Mouse (Mus musculus): ENCODE measurements around the gene Atp5g2.
"Not testable (repeated sequence)": the region's sequence is repeated elsewhere in the genome, so short reads cannot be mapped to it uniquely, and the experiment has no call there.

Atp5g2 gene

GRCm38 (mm10) chr15:102669571-102669970 is 2.6 kb downstream of the Atp5g2 start:
- no peak for DNase-seq (ENCODE audit: low spot score)

DNA sequence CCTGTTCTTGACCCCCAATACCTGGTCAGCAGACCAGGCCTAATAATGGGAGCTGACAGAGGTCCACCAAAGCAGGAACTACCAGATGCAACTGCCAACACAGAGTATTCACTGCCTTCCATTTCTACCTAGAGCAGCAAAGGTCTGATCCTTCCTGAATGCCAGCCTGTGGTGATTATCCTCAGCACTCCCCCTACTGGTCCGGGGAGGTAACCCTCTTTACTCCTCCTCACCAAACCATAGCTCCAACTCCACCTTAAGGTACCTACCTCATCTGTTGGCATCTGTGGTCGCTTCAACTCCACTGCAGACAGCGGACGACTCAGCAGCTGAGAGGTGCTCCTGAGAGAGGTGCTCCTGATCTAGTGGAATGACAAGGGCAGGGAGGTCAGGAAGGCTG is 6.7 kb downstream of the Atp5g2 start:
- no peak for DNase-seq (ENCODE audit: low spot score)

- DNase-seq (ENCODE audit: low spot score): no peak
These were observed 8.3 kb downstream of the Atp5g2 start for GRCm38 (mm10) chr15:102663825-102664224.

- not testable (repeated sequence) for DNase-seq (ENCODE audit: low spot score)
These were observed 9.6 kb downstream of the Atp5g2 start for GRCm38 (mm10) chr15:102662601-102663000.

GRCm38 (mm10) chr15:102657926-102658381 is 14.2 kb downstream of the Atp5g2 start:
- DNase-seq (ENCODE audit: low spot score): no peak

DNA sequence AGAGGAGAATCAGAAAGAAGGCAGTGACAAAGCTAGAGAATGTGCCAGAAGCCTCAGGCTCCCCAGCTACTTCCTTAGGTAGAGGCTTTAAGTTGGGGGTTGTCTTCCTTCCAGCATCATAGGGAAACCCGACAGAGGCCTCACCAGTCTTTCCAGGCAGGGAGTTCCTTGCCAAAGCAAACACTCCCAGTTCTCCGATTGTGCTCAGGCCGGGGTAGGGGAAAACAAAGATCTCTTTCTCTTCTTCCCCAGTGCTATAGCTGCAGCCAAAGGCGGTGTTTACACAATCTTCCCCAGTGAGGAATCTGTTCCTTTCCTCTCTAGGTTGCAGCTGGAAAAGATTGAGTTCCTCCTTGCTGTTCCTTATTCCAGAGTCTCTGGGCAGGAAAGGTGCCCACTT is 15.5 kb downstream of the Atp5g2 start:
- no peak for DNase-seq (ENCODE audit: low spot score)

DNA sequence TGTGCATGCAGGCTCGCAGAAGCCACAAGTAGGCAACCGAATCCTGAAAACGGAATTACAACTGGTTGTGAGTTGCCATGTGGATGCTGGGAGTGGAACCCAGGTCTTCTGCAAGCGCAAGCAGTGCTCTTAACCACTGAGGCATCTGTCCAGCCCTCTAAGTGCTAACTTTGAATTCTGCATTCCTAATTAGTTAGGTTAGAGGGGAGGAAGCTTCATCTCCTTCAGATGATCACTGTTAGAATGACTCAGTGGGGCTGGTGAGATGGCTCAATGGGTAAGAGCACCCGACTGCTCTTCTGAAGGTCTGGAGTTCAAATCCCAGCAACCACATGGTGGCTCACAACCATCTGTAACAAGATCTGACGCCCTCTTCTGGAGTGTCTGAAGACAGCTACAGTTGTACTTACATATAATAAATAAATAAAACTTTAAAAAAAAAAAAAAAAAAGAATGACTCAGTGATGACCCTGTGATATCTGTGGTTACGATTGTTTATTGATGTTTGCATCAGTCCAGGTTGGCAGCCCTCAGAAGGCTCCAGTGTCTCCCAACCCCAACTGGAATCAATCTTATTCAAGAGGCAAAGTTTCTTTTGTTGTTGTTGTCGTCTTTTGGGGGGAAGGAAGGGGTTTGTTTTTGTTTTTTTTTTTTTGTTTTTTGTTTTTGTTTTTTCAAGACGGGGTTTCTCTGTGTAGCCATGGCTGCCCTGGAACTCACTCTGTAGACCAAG is 20.1 kb downstream of the Atp5g2 start:
- not testable (repeated sequence) for DNase-seq (ENCODE audit: low spot score)

- DNase-seq (ENCODE audit: low spot score): no peak
These were observed 21.0 kb downstream of the Atp5g2 start for GRCm38 (mm10) chr15:102651107-102651506.

DNA sequence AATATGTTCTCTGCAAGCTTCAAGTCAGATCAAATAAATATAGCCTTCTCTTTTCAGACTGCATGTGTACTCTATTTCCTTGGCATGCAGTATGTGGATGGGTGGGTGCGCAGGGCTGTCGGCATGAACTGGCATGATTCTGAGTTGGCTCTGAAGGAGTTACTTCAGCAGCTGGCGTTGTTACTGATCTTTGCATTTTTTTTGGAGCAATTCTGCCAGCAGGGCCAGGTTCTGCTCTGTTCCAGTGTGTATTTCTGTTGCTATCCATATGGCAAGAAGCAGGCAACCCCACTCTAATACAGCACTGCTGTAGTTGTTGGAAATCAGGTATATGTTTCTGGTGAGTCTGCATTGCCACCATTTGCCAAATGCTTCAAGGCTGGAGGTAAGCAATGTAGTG is 36.3 kb downstream of the Atp5g2 start:
- DNase-seq (ENCODE audit: low spot score): peak; percentile 58

DNA sequence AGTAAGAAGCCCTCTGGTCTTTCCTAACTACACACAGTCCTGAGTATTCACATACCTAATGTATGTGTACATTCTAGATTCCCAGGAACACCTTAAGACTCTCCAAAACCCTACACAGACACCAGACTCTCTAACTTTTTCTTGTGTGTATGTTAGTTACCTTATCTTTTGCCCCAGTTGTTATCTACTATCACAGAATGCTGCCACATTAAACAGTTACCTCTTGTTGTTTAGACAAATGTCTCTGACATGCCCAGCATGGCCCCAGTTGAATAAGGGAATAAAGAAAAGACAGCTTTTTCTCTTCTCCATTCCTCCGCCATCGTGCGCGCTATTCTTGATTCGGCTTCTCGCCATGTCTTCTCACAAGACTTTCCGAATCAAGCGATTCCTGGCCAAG is 37.5 kb downstream of the Atp5g2 start:
- no peak for DNase-seq (ENCODE audit: low spot score)

- DNase-seq (ENCODE audit: low spot score): no peak
These were observed 46.5 kb downstream of the Atp5g2 start for GRCm38 (mm10) chr15:102625687-102626055.

DNA sequence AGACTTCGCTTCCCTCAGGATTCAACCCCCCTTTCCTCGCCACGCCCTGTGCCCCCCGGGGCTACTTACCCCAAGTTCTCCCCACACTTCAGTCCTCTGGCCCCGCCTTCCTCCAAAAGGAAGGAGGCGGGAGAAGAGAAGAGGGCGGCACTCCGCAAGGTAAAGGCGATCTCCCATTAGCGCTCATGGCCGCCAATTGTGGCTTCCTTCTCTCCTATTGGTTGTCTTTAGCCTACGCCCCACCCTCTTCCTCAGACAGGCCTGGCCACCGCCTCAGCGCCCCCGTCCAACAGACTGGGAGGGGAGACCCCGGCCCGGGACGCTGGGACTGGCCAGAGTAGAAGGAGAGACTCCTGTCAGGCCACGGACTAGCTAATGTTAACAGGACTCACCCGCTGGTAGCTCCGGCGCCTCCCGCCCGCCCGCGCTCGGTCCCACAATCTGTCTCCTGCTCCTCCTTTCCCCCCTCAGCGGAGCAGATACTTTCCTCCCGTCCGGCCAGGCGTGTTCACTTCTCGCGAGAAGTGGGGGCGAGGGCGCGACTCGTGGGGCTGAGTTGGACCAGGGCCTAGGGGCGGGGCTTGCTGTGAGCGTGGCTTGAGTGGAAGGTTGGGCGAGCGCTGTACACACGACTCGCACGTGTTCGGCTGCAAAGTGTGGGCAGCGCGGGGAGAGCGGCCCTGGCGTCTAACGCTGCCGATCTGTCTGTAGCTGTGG is 47.0 kb downstream of the Atp5g2 start, which contains the start of the genes Gm28047 and Atf7:
TSS of gene Gm28047 (minus strand) at position 98 of the 717 bp plus-strand sequence.
TSS of gene Atf7 (minus strand) at position 495 of the 717 bp plus-strand sequence.
- peak; percentile 98 for DNase-seq (ENCODE audit: low spot score)

GRCm38 (mm10) chr15:102624291-102624969 is 47.7 kb downstream of the Atp5g2 start:
- no peak for DNase-seq (ENCODE audit: low spot score)

DNA sequence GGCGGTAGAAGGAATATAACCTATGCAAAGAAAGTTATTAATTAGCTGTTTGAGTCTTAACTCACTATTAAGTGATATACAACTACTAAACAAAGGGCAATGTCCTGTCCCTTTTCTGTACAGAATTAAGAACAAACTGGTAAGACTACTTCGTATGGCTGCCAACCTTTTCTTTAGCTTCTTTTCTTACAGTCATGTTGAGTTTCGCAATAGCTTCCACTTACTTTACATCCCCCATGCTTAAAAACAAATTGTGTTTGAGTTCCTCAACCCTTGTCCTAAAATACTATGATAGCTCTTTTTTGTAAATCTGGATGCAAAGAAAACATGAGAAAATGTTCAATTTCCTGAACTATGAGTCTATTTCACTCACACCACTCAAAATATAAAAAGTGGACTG is 49.0 kb downstream of the Atp5g2 start:
- DNase-seq (ENCODE audit: low spot score): no peak

DNA sequence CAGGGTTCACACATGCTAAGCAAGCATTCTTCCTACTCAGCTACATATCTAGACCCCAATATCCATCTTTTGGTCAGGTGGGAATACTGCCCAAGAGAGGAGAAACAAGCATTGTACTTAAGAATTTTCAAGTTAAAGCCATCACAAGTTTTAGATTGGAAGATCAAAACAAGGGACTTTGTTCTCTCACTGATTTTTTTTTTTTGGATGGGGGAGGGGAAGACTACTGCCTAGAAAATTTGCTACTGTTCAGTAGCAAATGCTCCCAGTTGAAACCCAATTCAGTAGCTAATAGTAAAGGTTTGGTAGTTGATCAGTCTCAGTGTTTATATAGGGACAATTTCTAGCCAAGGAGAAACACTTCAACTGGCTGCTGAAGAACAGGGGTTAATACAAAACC is 49.6 kb downstream of the Atp5g2 start:
- no peak for DNase-seq (ENCODE audit: low spot score)

DNA sequence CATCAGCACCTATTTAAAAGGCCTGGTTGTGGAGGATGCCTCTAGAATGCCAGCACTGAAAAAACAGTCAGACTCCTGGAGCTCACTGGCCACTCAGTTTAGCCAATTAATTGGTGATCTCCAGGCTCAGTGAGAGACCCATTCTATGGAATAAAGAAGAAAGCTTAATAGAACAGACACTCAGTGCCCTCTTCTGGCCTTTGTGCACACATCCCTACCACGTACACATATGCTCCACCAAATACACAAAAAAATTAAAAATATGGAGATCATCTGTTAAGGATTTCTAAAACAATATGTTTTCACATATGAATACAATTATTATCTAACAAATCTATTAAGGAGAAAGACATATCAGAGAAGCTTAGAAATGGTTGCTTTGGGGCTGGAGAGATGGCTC is 51.4 kb downstream of the Atp5g2 start:
- no peak for DNase-seq (ENCODE audit: low spot score)

- no peak for DNase-seq (ENCODE audit: low spot score)
These were observed 52.7 kb downstream of the Atp5g2 start for GRCm38 (mm10) chr15:102619486-102619885.

- DNase-seq (ENCODE audit: low spot score): no peak
These were observed 54.5 kb downstream of the Atp5g2 start for GRCm38 (mm10) chr15:102617654-102618053.

DNA sequence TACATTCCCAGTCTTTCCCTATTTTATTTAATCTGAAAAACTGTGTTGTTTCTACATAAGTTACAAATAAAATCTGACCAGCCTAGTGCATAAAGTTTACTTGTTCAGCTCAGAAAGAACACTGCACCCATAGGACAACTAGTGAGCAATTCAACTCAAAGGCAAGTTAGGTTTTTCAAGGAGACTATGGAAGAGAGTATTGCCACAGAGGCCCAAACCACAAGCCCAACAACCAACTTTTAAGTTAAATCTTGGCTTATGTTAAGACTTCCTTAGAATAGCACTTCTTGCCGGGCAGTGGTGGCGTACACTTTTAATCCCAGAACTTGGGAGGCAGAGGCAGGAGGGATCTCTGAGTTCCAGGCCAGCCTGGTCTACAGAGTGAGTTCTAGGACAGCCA is 56.0 kb downstream of the Atp5g2 start:
- no peak for DNase-seq (ENCODE audit: low spot score)

DNA sequence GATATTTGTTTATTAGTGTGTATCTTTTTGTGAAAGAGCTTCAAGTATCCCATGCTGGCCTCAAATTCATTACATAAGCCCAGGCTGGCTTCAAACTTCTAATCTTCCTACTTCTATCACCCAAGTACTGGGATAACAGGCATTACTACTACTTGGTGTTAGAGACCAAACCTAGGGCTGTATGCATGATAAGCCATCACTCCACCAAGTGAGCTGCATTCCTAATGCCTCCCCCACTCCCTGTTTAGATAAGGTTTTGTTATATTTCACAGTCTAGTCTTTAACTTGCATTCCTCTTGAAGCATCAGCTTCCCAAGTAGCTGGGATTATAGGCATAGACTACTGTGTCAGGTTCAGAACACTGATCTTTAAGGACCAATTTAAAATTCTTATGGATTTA is 57.9 kb downstream of the Atp5g2 start:
- DNase-seq (ENCODE audit: low spot score): no peak

DNA sequence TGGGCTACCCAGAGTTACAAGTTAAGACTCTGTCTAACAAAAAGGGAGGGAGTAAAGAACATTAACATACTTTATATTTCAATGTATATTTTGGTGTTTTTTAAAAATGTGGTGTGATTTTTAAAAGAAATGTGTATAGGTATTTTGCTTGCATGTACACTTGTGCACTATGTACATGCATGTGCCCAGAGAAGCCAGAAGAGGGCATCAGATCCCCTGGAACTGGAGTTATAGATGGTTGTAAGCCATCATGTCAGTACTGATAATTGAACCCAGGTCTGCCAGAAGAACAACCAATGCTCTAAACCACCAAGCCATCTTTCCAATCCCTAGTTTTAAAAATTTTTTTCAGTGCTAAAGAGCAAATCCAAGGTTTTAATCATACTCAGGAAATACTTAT is 59.2 kb downstream of the Atp5g2 start:
- DNase-seq (ENCODE audit: low spot score): no peak

All from left cerebral cortex, adult 11 months (tissue).